Mouse (Mus musculus) cerebellum, adult (tissue): ENCODE measurements around the gene Ptprs.

Source experiments
- ATAC-seq: cut with Nextera tagmentation; 2 replicates; pipeline ENCODE4 v1.9.2; 2017; ENCODE audit warnings: mild to moderate bottlenecking, moderate library complexity, mixed read lengths; ENCODE audit not compliant: insufficient number of reproducible peaks, low FRiP score, low TSS enrichment

Ptprs gene

DNA sequence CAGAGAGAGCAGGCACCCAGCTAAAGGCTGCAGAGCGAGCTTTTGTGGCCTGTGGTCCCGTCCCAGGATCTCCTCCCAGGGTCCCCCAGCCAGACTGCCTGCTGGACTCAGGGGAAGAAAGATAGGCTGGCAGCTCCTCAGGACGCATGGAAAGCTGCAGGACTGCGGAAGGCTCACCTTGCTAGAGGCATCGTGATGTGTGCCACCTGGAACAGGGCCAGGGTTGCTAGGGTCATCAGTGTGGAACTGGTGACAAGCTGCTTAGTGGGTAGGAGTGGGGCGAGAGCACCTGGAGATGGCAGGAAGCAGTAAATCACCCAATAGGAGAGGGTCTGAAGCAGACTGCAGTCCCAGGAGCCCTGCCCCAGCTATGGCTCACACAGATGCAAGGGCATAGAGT lies 88.7 kb downstream of the Ptprs start:
- 0 out of 2 replicates have a peak, but pooled peaks have one; percentile 13 for ATAC-seq

DNA sequence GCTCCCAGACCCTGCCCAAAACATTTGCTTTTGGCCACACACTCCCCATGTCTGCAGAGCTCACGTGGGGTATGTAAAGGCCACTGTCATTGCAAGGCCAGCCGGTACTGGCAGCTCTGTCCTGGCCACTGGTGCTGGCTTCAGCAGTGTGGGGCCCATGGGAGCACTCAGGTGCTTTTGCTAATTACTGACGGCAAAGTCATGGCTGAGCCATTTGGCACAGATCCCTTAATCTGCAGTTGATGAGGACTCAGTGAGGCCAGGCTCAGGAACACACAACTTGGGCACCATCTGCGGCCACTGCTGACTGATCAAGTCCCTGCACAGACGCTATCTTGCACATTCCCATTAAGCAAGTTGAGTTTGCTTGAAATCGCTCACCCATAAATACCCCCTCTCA lies 91.4 kb downstream of the Ptprs start:
- no peak for ATAC-seq

DNA sequence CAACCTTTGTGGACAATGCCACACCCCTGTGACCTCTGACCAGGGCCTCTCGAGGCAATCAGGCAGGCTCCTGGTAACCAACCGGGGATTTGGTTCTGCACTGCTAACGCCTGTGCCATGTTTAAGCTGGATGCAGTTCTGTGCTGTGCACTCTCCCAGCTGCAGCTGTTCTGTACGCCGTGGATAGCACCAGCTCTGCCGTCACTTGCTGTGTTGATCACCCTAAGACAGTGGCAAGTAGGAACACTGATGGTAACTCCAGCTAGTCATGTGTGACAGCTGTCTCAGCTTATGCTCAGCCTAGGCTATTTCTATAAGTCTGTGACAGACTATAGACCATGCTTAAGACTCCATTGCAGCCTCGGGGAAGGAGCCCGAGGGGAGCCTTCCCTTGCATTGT lies 93.3 kb downstream of the Ptprs start:
- no peak for ATAC-seq

DNA sequence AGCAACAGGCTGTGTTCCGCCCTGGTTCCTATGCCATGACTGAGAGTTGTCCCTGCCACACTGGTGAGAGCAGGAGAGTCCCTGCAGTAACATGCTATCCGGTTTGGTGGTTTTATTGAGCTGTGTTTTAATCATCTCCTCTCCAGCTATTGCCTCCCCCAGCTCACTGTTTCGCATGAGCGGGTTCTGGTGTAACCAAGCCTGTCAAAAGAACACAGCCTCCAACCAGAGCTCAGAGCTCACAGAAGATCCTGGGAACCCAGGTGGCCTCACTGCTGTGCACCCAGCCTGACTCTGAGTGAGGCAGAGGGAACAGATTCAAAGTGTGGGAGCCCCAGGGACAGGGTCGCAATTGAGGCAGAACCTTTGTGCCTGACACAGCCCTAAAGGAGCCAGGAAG lies 95.1 kb downstream of the Ptprs start:
- ATAC-seq = no peak

DNA sequence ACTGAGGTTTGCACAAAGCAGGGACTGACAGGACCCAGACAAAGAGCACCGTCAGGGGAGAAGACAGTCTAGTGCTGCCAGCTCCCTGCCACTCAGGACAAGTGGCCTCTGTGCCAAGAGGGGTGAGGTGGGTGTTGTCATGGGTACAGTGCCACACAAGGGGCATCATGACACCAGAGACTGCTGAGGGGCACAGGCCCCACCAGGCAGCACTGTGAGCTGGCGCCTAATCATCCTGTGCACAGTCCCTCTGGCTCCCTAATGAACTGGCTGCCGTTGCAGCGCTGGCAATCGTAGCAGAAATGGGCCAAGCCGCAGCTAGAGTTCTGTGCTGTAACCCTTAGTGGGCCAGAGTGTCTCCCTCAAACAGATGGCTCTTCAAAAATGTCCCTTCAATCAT lies 96.0 kb downstream of the Ptprs start:
- ATAC-seq = peak; percentile 79

DNA sequence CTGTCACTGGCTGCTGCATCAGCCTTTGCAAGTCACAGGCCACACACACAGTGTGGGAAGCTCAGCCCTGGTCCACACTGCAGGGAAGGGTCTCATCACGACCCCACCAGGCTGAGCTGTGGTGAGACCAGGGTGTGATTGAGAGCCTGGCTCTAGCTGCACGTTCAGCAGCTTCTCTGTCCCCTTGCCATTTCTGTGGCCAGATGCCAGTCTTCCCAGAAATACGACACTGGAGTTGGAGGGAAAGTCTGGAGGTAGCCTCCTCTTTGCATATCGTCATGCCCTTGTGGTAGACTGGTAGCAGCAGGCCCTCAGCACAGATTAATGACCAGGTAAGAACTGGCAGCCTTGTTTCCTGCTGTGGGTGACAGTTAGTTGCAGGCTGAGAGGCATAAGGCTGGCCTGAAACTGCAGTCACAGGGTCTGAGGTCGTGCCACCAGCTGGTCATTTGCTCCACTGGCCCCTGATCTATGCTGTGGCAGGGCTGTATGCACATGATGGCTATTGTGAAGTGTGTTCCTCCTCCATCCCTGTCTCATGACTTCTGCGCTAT lies 96.9 kb downstream of the Ptprs start:
- ATAC-seq = no peak

DNA sequence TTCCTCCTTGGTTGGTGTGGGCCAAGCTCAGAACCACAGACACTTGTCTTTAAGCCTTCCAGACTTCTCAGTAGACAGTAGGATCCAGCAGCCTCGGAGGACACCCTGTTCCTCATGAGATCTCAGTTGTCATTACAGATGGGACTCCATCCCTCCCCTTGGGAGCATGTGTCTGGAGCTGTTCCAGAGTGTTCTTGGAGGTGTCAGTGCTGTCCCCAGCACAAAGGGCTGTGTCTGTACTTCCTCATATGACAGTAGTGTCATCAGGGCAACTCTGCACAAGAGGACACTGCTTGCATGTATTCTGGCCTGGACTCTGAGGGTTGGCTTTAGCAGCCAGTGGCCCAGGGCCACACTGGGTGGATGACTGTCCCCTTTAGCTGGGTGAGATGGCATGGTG lies 101.4 kb downstream of the Ptprs start:
- no peak for ATAC-seq

DNA sequence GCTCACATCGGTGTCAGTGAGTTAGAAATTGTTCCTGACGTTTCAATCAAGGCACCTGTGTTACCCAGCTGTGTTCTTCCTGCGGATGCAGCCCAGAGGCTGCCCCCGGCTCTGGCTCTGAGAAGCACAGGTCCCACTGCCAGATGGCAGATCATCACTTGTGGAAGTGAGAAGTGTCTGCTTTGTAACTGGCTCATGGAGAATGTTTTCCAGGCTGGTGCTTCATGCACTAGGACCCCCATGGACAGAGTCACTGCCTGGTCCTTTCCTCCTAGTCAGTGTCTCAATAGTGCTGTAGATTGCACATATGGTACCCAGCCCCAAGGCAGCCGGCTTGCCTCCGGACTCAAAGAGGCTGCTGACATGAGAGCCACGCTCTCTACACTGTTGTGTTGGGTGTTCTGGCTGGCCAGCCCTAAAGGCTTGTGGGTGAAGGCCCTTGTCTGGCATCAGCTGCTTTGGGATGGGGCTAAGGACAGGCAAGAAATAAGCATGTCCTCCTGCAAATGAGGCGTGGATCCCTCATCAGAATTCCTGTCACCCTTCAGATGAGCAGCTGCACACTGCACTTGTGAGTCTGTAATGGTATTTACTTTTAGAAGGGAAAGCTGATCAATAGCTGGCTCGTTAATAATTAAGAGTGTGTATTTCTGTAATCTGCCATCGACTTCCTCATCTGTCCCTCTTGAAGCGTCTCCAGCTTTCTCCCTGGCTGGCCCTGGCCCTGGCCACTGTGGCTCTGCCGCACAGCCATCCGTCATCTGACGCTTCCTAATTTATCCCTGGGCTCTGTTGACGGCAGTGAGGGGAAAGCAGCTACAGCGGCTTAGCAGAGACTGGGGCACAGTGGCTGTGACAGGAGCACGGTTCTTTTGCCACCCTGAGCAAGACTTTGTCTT lies 102.9 kb downstream of the Ptprs start:
- ATAC-seq = no peak

DNA sequence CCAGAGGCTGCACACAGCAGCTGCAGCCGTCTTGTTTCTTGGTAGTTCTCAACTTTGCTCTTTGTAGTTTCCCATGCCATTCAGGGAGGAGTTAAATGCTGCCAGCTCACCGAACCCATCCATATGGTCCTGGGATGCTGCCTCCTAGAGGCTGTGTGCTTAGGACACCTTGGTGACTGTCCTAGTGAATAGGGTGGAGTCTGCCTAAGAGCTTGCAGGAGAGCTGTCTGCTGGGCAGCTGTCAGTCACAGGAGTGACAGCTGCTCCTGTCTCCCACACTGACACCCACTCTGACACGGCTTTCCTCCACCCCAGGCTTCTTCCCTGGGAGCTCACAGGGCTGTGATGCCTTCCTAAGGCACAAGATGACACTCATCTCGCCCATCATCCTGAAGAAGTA lies 104.2 kb downstream of the Ptprs start:
- ATAC-seq = no peak

DNA sequence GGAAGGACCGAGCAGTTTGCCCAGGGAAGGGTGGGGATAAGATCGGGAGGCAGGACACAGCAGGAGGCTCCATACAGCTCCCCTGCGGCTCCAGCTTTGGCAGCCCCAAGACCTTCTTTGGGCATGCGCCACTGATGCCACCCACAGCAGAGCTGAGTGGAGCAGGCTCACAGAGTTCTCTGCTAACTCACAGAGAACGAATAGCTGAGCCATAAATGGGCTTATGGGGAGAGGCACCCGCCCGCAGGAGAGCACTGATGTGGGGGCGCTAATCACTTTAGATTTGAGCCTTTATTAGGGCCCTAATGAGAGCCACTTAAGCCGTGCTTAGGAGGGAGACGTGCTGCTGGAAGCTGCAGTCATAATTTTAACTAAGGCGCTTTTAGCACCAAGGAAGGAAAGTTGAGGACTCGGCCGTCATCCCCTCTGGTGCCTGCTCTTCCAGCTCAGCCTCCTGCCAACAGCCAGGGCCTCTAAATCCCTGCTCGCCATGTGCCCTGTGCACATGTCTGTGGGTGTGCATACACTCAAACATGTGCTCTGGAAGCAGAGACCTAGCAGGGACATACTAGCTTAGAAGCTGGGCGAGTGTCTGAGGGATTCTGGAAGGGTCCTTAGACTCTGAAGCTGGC lies 105.1 kb downstream of the Ptprs start:
- ATAC-seq = no peak

DNA sequence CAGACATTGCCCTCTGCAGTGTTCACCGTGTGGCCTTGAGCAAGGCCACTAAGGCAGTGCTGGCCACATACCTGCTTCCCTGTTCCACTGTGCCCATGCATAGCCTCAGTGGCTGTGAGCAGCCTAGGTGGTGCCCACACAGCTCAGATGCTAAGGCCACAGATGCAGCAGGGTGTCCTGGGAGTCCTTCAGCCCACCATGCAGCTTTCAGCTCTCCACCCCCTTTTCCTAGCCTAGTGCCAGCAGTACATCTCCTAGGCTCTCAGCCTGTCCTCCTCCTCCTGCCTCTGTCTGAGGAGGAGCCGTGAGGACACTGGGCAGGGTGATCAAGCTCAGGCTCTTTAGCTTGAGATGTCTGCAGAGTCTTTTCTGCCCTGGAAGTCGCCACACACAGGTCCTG lies 106.2 kb downstream of the Ptprs start:
- no peak for ATAC-seq

DNA sequence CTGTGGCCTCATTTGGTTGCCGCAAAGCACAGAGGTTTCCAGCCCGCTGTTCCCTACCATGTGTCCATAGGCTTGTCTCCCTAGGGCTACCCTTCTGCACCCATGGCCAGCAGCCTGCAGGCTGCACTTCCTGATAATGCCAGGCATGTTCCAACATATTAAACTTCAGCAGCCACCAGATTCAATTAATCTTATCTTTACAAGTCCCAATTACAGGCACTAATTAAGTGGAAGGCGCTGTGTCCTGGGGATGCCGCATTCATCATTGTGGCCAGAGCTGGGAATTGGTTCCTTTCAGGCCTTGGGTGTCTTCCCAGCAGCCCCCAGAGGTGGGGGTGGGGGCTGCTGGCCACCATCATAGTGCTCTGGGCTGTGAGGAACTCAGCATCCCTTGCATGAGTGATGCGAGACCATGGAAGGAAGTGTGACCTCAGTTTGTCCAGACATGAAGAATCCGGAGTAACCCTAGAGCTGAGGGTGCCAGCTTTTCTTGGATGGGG lies 107.9 kb downstream of the Ptprs start:
- no peak for ATAC-seq

DNA sequence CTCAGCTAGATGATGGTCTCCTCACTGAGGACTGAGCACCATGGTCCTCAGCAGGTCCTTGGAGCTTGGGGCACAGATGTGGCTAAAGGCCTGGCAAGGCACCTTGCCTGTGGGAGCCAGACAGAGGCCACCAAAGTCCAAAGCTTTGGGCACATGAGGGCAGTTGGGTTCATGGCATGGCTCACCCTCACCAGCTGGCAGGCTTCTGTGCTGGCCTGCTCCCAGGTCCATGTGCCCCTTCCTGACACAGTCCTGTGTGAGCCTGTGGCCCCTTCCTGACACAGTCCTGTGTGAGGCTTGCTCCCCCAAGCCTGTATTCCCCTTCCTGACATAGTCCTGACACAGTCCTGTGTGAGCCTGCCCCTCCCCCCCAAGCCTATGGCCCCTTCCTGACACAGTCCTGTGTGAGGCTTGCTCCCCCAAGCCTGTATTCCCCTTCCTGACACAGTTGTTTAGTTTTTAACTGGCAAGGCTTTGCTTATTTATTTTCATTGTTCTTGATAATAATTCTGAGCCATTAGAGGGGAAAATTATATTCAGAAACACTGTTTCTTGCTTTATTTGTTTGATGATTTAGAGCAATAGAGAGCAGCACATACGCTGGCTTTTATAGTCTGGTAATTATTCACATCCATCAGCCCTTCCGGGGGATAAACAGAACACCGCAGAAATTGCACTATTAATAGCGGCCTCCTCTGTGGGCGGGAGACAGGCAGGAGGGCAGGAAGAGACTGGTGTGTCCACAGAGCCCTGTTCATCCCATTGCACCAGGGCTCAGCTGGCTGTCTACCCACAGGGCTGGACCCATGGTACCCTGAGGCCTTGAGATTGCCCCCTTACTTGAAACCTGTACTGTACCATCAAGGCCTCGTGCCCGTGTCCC lies 110.3 kb downstream of the Ptprs start:
- ATAC-seq = peak; percentile 32; the same call in 1 of the 2 replicates
